Mouse (Mus musculus) bone marrow, adult 2 months (tissue): Measurements from ENCODE around the gene Fli1.

Experiments used
- CTCF ChIP-seq: fragments of 200-500 bp; IDR thresholded peaks from 2 replicates; pipeline ENCODE4 v1.5.1; 2011; ENCODE audit warnings: low read length, control low read depth; ENCODE audit not compliant: control insufficient read depth, insufficient read depth
- POLR2A ChIP-seq: fragments of 200-500 bp; IDR thresholded peaks from 2 replicates; pipeline ENCODE4 v1.6.1; 2011; ENCODE audit warnings: low read depth, mild to moderate bottlenecking, control low read depth, low read length, borderline replicate concordance; ENCODE audit not compliant: control insufficient read depth

GRCm38 (mm10) chr9:32559454-32559853, 16.8 kb upstream of the Fli1 start:
- TF ChIP-seq POLR2A: no peak
- no peak for TF ChIP-seq CTCF
